Mouse (Mus musculus): ENCODE measurements around the gene Ralgps2. TPM values are rescaled to one million over a fixed set of nuclear protein-coding genes. Genes with fewer than 3 reads are reported as not detected.

The Ralgps2 gene
- polyA plus RNA-seq, 1 experiment from 2014 or later: 60.2 TPM

- Histone ChIP-seq H3K9ac (ENCODE audit: low read length) (no peak overlapping the region), H3K36me3 (ENCODE audit: control insufficient read depth, insufficient read depth, low read length) (peaks cover 35% of the 10 kb centered on the region), H3K4me1 (ENCODE audit: control insufficient read depth in 2 of 2, insufficient read depth in 2 of 2, low read length in 2 of 2) (peaks cover 0 to 2% of the 10 kb centered on the region in 2 experiments; a peak in 2 of 4 replicates), H3K4me3 (ENCODE audit: control insufficient read depth in 1 of 2, insufficient read depth in 1 of 2, low read depth in 1 of 2, low read length in 2 of 2) (no peak overlapping the region), H3K27me3 (ENCODE audit: control insufficient read depth, insufficient read depth, low read length) (no peaks in the 10 kb centered on the region), H3K9me3 (ENCODE audit: control insufficient read depth, low read length) (no peaks in the 10 kb centered on the region), H3K27ac (replicated peaks in 1 of 2; ENCODE audit: control insufficient read depth in 1 of 2, insufficient read depth in 1 of 2, low read depth in 2 of 2, low read length in 2 of 2) (no peak overlapping the region), H3K4me2 (ENCODE audit: low read length) (no peak overlapping the region)
- no peak for ATAC-seq (ENCODE audit: insufficient number of reproducible peaks, insufficient read depth, low FRiP score, low read depth)
- 79% methylated on average over 10 of the region's 10 CpGs for WGBS
Measured at GRCm38 (mm10) chr1:156808332-156808731, 131.1 kb downstream of the Ralgps2 start.

- Histone ChIP-seq H3K27me3 (ENCODE audit: control insufficient read depth, insufficient read depth, low read length) (no peaks in the 10 kb centered on the region), H3K9me3 (ENCODE audit: control insufficient read depth, low read length) (no peaks in the 10 kb centered on the region), H3K4me1 (ENCODE audit: control insufficient read depth in 2 of 2, insufficient read depth in 2 of 2, low read length in 2 of 2) (no peaks in the 10 kb centered on the region; a peak in 1 of 4 replicates), H3K4me2 (ENCODE audit: low read length) (no peak overlapping the region), H3K27ac (replicated peaks in 1 of 2; ENCODE audit: control insufficient read depth in 1 of 2, insufficient read depth in 1 of 2, low read depth in 2 of 2, low read length in 2 of 2) (no peak overlapping the region), H3K9ac (ENCODE audit: low read length) (no peak overlapping the region), H3K4me3 (ENCODE audit: control insufficient read depth in 1 of 2, insufficient read depth in 1 of 2, low read depth in 1 of 2, low read length in 2 of 2) (no peak overlapping the region), H3K36me3 (ENCODE audit: control insufficient read depth, insufficient read depth, low read length) (0 out of 2 replicates have a peak, but pooled peaks cover 7% of the 10 kb centered on the region)
- ATAC-seq (ENCODE audit: insufficient number of reproducible peaks, insufficient read depth, low FRiP score, low read depth): no peak
- WGBS: 61% methylated on average over 6 of the region's 6 CpGs
Measured at GRCm38 (mm10) chr1:156801276-156801675, 138.2 kb downstream of the Ralgps2 start.

DNA sequence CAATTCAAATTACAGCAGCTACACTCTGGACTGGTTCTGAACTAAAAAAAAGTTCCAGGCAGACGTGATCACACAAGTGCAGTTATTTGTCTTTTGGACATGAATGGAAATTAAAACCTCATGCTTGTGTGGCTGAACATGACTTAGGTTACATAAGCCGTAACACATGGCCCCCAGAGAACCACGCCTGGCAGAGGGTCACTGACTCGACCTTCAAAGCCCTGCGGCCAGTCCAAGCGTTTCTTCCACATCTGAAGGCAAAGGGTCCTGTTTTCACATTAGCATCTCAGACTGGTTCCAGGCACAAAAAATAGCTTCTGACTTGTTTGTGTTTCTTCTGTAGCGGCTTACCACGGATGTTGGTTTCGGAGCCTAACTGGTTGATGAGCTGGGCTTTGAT lies 143.2 kb downstream of the Ralgps2 start:
- no peaks in the 10 kb centered on the region for H3K27me3 ChIP-seq (ENCODE audit: control insufficient read depth, insufficient read depth, low read length)
- no peaks in the 10 kb centered on the region; a peak in 1 of 4 replicates for H3K4me1 ChIP-seq (ENCODE audit: control insufficient read depth in 2 of 2, insufficient read depth in 2 of 2, low read length in 2 of 2)
- H3K4me3 ChIP-seq (ENCODE audit: control insufficient read depth in 1 of 2, insufficient read depth in 1 of 2, low read depth in 1 of 2, low read length in 2 of 2): no peak overlapping the region
- no peak overlapping the region for H3K27ac ChIP-seq (replicated peaks in 1 of 2; ENCODE audit: control insufficient read depth in 1 of 2, insufficient read depth in 1 of 2, low read depth in 2 of 2, low read length in 2 of 2)
- WGBS: 67% methylated on average over 9 of the region's 9 CpGs
- ATAC-seq (ENCODE audit: insufficient number of reproducible peaks, insufficient read depth, low FRiP score, low read depth): no peak
- no peak overlapping the region for H3K4me2 ChIP-seq (ENCODE audit: low read length)
- no peaks in the 10 kb centered on the region for H3K36me3 ChIP-seq (ENCODE audit: control insufficient read depth, insufficient read depth, low read length)
- H3K9ac ChIP-seq (ENCODE audit: low read length): no peak overlapping the region
- no peaks in the 10 kb centered on the region for H3K9me3 ChIP-seq (ENCODE audit: control insufficient read depth, low read length)

DNA sequence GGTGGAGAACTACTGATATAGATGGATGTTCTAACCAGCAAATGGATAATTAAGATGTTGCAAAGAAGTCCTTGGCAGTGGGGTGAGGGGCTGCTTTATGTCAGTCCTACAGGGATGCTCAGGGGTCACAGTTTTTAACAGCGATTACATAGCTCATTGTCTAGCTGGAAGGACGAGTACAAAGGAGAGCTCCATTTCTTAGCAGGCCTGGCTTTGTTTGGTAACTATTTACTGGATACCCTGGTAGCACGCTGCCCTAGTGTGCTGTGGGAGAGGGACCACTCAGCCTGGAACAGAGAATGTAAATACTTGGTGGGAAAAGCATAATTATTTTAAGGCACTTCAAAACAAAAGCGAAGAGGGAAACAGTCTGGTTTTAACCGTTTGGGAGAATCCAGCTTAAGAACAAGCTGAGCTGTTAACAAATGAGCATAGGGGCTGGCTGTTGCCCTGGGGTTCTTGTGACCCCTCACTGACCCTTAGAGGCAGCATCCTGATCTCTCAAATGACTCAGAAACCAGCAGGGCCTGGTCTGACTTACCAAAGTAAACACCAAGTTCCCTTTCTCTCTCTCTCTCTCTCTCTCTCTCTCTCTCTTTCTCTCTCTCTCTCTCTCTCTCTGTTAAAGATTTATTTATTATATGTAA lies 149.5 kb downstream of the Ralgps2 start:
- H3K9me3 ChIP-seq (ENCODE audit: control insufficient read depth, low read length): no peaks in the 10 kb centered on the region
- 49% methylated on average over 5 of the region's 5 CpGs for WGBS
- ATAC-seq (ENCODE audit: insufficient number of reproducible peaks, insufficient read depth, low FRiP score, low read depth): no peak
- H3K9ac ChIP-seq (ENCODE audit: low read length): no peak overlapping the region
- no peaks in the 10 kb centered on the region for H3K36me3 ChIP-seq (ENCODE audit: control insufficient read depth, insufficient read depth, low read length)
- no peaks in the 10 kb centered on the region for H3K27me3 ChIP-seq (ENCODE audit: control insufficient read depth, insufficient read depth, low read length)
- no peak overlapping the region for H3K27ac ChIP-seq (replicated peaks in 1 of 2; ENCODE audit: control insufficient read depth in 1 of 2, insufficient read depth in 1 of 2, low read depth in 2 of 2, low read length in 2 of 2)
- peaks cover 4 to 7% of the 10 kb centered on the region in 2 experiments; a peak in 3 of 4 replicates for H3K4me1 ChIP-seq (ENCODE audit: control insufficient read depth in 2 of 2, insufficient read depth in 2 of 2, low read length in 2 of 2)
- no peak overlapping the region for H3K4me2 ChIP-seq (ENCODE audit: low read length)
- H3K4me3 ChIP-seq (ENCODE audit: control insufficient read depth in 1 of 2, insufficient read depth in 1 of 2, low read depth in 1 of 2, low read length in 2 of 2): no peak overlapping the region

DNA sequence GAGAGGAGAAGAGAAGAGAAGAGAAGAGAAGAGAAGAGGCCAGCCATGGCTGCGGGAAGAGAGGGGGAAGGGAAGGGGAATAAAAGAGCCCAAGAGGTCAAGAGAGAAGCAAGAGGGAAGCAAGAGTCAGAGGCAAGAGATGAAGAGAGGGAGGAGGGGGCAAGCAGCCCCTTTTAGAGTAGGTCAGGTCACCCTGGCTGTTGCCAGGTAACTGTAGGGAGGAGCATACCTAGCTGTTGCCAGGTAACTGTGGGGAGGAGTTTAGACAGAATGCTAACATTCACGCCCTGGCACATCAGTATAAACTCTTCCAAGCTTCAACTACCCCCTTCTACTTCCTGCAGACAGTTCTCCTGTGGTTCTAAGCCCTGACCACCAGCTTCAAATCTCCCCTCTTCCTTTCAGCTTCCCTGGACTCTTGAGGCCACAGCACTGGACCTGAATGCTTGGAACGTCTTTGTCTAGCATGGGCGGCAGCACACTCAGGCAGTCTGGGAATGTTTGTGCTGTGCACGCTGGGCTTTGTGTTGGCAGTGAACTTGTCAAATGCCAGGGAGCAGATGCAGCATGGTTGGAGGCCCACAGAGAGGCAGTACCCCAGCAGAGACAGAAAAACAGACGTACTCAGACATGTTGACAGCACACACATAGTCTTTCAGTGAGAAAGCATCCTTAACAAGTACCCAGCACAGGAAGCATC lies 152.1 kb downstream of the Ralgps2 start:
- Histone ChIP-seq H3K36me3 (ENCODE audit: control insufficient read depth, insufficient read depth, low read length) (no peaks in the 10 kb centered on the region), H3K4me2 (ENCODE audit: low read length) (no peak overlapping the region), H3K27ac (replicated peaks in 1 of 2; ENCODE audit: control insufficient read depth in 1 of 2, insufficient read depth in 1 of 2, low read depth in 2 of 2, low read length in 2 of 2) (0 out of 4 replicates have a peak overlapping the region, but pooled peaks of 1 of the 2 experiments have one; percentile 37), H3K9ac (ENCODE audit: low read length) (no peak overlapping the region), H3K4me3 (ENCODE audit: control insufficient read depth in 1 of 2, insufficient read depth in 1 of 2, low read depth in 1 of 2, low read length in 2 of 2) (no peak overlapping the region), H3K4me1 (ENCODE audit: control insufficient read depth in 2 of 2, insufficient read depth in 2 of 2, low read length in 2 of 2) (peaks cover 4 to 9% of the 10 kb centered on the region in 2 experiments; a peak in 3 of 4 replicates), H3K9me3 (ENCODE audit: control insufficient read depth, low read length) (no peaks in the 10 kb centered on the region), H3K27me3 (ENCODE audit: control insufficient read depth, insufficient read depth, low read length) (no peaks in the 10 kb centered on the region)
- WGBS: 33% methylated on average over 6 of the region's 6 CpGs
- ATAC-seq (ENCODE audit: insufficient number of reproducible peaks, insufficient read depth, low FRiP score, low read depth): no peak

- WGBS: 93% methylated on average over 2 of the region's 2 CpGs
- ATAC-seq (ENCODE audit: insufficient number of reproducible peaks, insufficient read depth, low FRiP score, low read depth): no peak
- Histone ChIP-seq H3K9ac (ENCODE audit: low read length) (no peak overlapping the region), H3K4me1 (ENCODE audit: control insufficient read depth in 2 of 2, insufficient read depth in 2 of 2, low read length in 2 of 2) (peaks cover 15 to 21% of the 10 kb centered on the region in 2 experiments), H3K27ac (replicated peaks in 1 of 2; ENCODE audit: control insufficient read depth in 1 of 2, insufficient read depth in 1 of 2, low read depth in 2 of 2, low read length in 2 of 2) (no peak overlapping the region), H3K4me3 (ENCODE audit: control insufficient read depth in 1 of 2, insufficient read depth in 1 of 2, low read depth in 1 of 2, low read length in 2 of 2) (no peak overlapping the region), H3K27me3 (ENCODE audit: control insufficient read depth, insufficient read depth, low read length) (no peaks in the 10 kb centered on the region), H3K9me3 (ENCODE audit: control insufficient read depth, low read length) (no peaks in the 10 kb centered on the region), H3K4me2 (ENCODE audit: low read length) (no peak overlapping the region), H3K36me3 (ENCODE audit: control insufficient read depth, insufficient read depth, low read length) (no peaks in the 10 kb centered on the region)
Measured at GRCm38 (mm10) chr1:156786074-156786473, 153.4 kb downstream of the Ralgps2 start.

DNA sequence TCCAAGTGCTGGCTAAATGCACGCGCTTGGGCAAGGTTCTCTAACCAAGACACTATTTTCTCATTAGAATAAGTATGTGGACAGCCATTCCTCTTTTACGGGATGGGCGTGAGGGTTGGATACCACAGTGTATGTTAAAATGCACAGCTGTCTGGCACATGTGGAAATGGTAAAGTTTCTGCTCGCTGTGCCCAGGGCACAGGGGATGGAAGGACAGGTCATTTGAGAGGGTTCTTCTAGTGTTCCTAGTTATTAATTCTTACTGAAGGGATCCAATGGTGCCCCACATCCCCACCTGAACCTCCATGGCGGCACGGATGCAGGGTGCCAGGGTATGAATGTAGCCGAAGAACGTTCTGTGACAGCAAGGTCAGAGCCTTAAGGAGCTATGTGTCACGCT lies 154.5 kb downstream of the Ralgps2 start:
- H3K4me3 ChIP-seq (ENCODE audit: control insufficient read depth in 1 of 2, insufficient read depth in 1 of 2, low read depth in 1 of 2, low read length in 2 of 2): no peak overlapping the region
- H3K9me3 ChIP-seq (ENCODE audit: control insufficient read depth, low read length): no peaks in the 10 kb centered on the region
- H3K36me3 ChIP-seq (ENCODE audit: control insufficient read depth, insufficient read depth, low read length): no peaks in the 10 kb centered on the region

More for the DNA sequence above, 154.5 kb downstream of the Ralgps2 start:
- Histone ChIP-seq H3K27ac (replicated peaks in 1 of 2; ENCODE audit: control insufficient read depth in 1 of 2, insufficient read depth in 1 of 2, low read depth in 2 of 2, low read length in 2 of 2) (no peak overlapping the region), H3K27me3 (ENCODE audit: control insufficient read depth, insufficient read depth, low read length) (no peaks in the 10 kb centered on the region), H3K4me2 (ENCODE audit: low read length) (no peak overlapping the region), H3K9ac (ENCODE audit: low read length) (no peak overlapping the region), H3K4me1 (ENCODE audit: control insufficient read depth in 2 of 2, insufficient read depth in 2 of 2, low read length in 2 of 2) (peaks cover 24 to 31% of the 10 kb centered on the region in 2 experiments)
- no peak for ATAC-seq (ENCODE audit: insufficient number of reproducible peaks, insufficient read depth, low FRiP score, low read depth)
- WGBS: 92% methylated on average over 10 of the region's 10 CpGs

Measured in heart, embryonic 14.5 days (tissue).